Mouse (Mus musculus) stomach, embryonic 16.5 days (tissue): ENCODE data around the gene Kars. TPM values are rescaled to one million over a fixed set of nuclear protein-coding genes. Genes with fewer than 3 reads are reported as not detected.

ENCODE experiments used
- ATAC-seq: fragments of 200-750 bp; cut with Nextera tagmentation; 2 replicates; pipeline ENCODE4 v1.8.0; 2017; ENCODE audit warnings: moderate number of reproducible peaks, moderate TSS enrichment; ENCODE audit not compliant: insufficient read depth, low FRiP score
- H3K27ac ChIP-seq: fragments of 300-500 bp; sonication (generic); 2 replicates; pipeline ENCODE4 v1.5.1; 2014; ENCODE audit warnings: low read length
- H3K27me3 ChIP-seq: fragments of 300-500 bp; sonication (generic); 2 replicates; pipeline ENCODE4 v1.6.1; 2014; ENCODE audit warnings: low read length, control low read depth, mixed read lengths; ENCODE audit not compliant: control insufficient read depth, insufficient read depth
- H3K36me3 ChIP-seq: fragments of 300-500 bp; sonication (generic); 2 replicates; pipeline ENCODE4 v1.6.1; 2014; ENCODE audit warnings: low read length; ENCODE audit not compliant: control insufficient read depth, insufficient read depth
- H3K4me1 ChIP-seq: fragments of 300-500 bp; sonication (generic); 2 replicates; pipeline ENCODE4 v1.6.1; 2014; ENCODE audit warnings: low read length, control low read depth, mixed read lengths; ENCODE audit not compliant: control insufficient read depth, insufficient read depth
- H3K4me2 ChIP-seq: fragments of 300-500 bp; sonication (generic); 2 replicates; pipeline ENCODE4 v1.6.1; 2014; ENCODE audit warnings: low read depth, low read length, mixed read lengths
- H3K4me3 ChIP-seq: fragments of 300-500 bp; sonication (generic); replicated peaks from 2 replicates; pipeline ENCODE4 v1.5.1; 2014; ENCODE audit warnings: mild to moderate bottlenecking, low read length
- H3K9ac ChIP-seq: fragments of 300-500 bp; sonication (generic); 2 replicates; pipeline ENCODE4 v1.6.1; 2014; ENCODE audit warnings: low read length
- H3K9me3 ChIP-seq: fragments of 300-500 bp; sonication (generic); replicated peaks from 2 replicates; pipeline ENCODE4 v1.6.1; 2016; ENCODE audit warnings: low read length, control low read depth; ENCODE audit not compliant: control insufficient read depth
- WGBS: fragments of 180-500 bp; shearing (Covaris S2); extraction: QIAGEN DNeasy Blood & Tissue Kit; methylation state at CpG from one replicate; pipeline ENCODE4 v1.1.7; 2014; 5-methylcytosine and 5-hydroxymethylcytosine counted together
- polyA plus RNA-seq: library from polyadenylated mRNA; unstranded; fragments of >200 nt; fragmentation: Nextera tagmentation; extraction: Ambion mirVana; gene quantifications from 2 replicates; pipeline ENCODE4 v1.2.1, GENCODE M21; 2015

The Kars gene
- polyA plus RNA-seq, 1 experiment from 2014 or later = 181 TPM

- peaks cover 6% of the 10 kb centered on the region; the same call in 1 of the 2 replicates for H3K36me3 ChIP-seq
Measured at GRCm38 (mm10) chr8:111992013-111992702, 19.0 kb downstream of the Kars start, which contains the start of gene Adat1. Adat1 (minus strand) TSS chr8:111992302.

GRCm38 (mm10) chr8:111991278-111991677, 19.8 kb downstream of the Kars start:
- Histone ChIP-seq H3K9ac (peak overlapping the region; percentile 83), H3K27ac (no peak overlapping the region), H3K4me1 (peaks cover 7% of the 10 kb centered on the region), H3K4me3 (peak overlapping the region; percentile 73), H3K36me3 (peaks cover 5% of the 10 kb centered on the region; the same call in 1 of the 2 replicates), H3K9me3 (no peaks in the 10 kb centered on the region), H3K4me2 (peak overlapping the region; percentile 82), H3K27me3 (no peaks in the 10 kb centered on the region)
- no peak for ATAC-seq
- WGBS = 52% methylated on average over 8 of the region's 8 CpGs

More at GRCm38 (mm10) chr8:111992013-111992702, 19.0 kb downstream of the Kars start, which contains the start of gene Adat1:
- Histone ChIP-seq H3K4me1 (peaks cover 7% of the 10 kb centered on the region), H3K27ac (no peak within 1 kb of the TSS), H3K4me3 (peak within 1 kb of the TSS; percentile 73), H3K9me3 (no peaks in the 10 kb centered on the region), H3K9ac (peak within 1 kb of the TSS; percentile 83), H3K27me3 (no peaks in the 10 kb centered on the region), H3K4me2 (peak within 1 kb of the TSS; percentile 82)
- ATAC-seq = peak; percentile 94
- 4% methylated on average over 33 of the region's 33 CpGs for WGBS

GRCm38 (mm10) chr8:111989911-111990310, 21.2 kb downstream of the Kars start:
- H3K4me1 ChIP-seq = peaks cover 7% of the 10 kb centered on the region
- H3K9me3 ChIP-seq = no peaks in the 10 kb centered on the region
- 12% methylated on average over 7 of the region's 7 CpGs for WGBS
- no peak overlapping the region for H3K4me3 ChIP-seq
- no peaks in the 10 kb centered on the region for H3K27me3 ChIP-seq
- H3K36me3 ChIP-seq = peaks cover 5% of the 10 kb centered on the region
- no peak overlapping the region for H3K4me2 ChIP-seq
- no peak overlapping the region for H3K27ac ChIP-seq
- no peak overlapping the region for H3K9ac ChIP-seq
- no peak for ATAC-seq

GRCm38 (mm10) chr8:111984511-111984910, 26.6 kb downstream of the Kars start:
- no peak for ATAC-seq
- no peaks in the 10 kb centered on the region for H3K4me1 ChIP-seq
- WGBS = 70% methylated on average over 10 of the region's 10 CpGs
- H3K4me2 ChIP-seq = no peak overlapping the region
- no peak overlapping the region for H3K27ac ChIP-seq
- H3K36me3 ChIP-seq = peaks cover 5% of the 10 kb centered on the region
- no peak overlapping the region for H3K4me3 ChIP-seq
- H3K9ac ChIP-seq = no peak overlapping the region
- no peaks in the 10 kb centered on the region for H3K9me3 ChIP-seq
- no peaks in the 10 kb centered on the region for H3K27me3 ChIP-seq

- Histone ChIP-seq H3K27me3 (no peaks in the 10 kb centered on the region), H3K4me2 (no peak overlapping the region), H3K4me1 (no peaks in the 10 kb centered on the region), H3K27ac (no peak overlapping the region), H3K9ac (no peak overlapping the region), H3K4me3 (no peak overlapping the region), H3K36me3 (no peaks in the 10 kb centered on the region; the same call in 1 of the 2 replicates), H3K9me3 (no peaks in the 10 kb centered on the region)
- WGBS = 74% methylated on average over 7 of the region's 7 CpGs
- no peak for ATAC-seq
Measured at GRCm38 (mm10) chr8:111982116-111982515, 29.0 kb downstream of the Kars start.

GRCm38 (mm10) chr8:111978147-111978546, 33.0 kb downstream of the Kars start:
- 0 out of 2 replicates have a peak, but pooled peaks cover 6% of the 10 kb centered on the region for H3K36me3 ChIP-seq
- no peak overlapping the region for H3K9ac ChIP-seq
- no peaks in the 10 kb centered on the region for H3K4me1 ChIP-seq
- H3K4me3 ChIP-seq = no peak overlapping the region
- ATAC-seq = no peak
- H3K27ac ChIP-seq = no peak overlapping the region
- H3K4me2 ChIP-seq = no peak overlapping the region
- no peaks in the 10 kb centered on the region for H3K27me3 ChIP-seq
- 0 out of 2 replicates have a peak, but pooled peaks cover 5% of the 10 kb centered on the region for H3K9me3 ChIP-seq
- WGBS = 68% methylated on average over 10 of the region's 10 CpGs

GRCm38 (mm10) chr8:111976326-111976725, 34.8 kb downstream of the Kars start:
- no peak for ATAC-seq
- H3K9me3 ChIP-seq = 0 out of 2 replicates have a peak, but pooled peaks cover 5% of the 10 kb centered on the region
- no peak overlapping the region for H3K4me3 ChIP-seq
- H3K4me1 ChIP-seq = no peaks in the 10 kb centered on the region
- no peaks in the 10 kb centered on the region for H3K27me3 ChIP-seq
- H3K9ac ChIP-seq = no peak overlapping the region
- 0 out of 2 replicates have a peak, but pooled peaks cover 7% of the 10 kb centered on the region for H3K36me3 ChIP-seq
- 86% methylated on average over 2 of the region's 2 CpGs for WGBS
- H3K4me2 ChIP-seq = no peak overlapping the region
- no peak overlapping the region for H3K27ac ChIP-seq

GRCm38 (mm10) chr8:111975706-111976105, 35.4 kb downstream of the Kars start:
- ATAC-seq = no peak

GRCm38 (mm10) chr8:111974138-111974537, 37.0 kb downstream of the Kars start:
- WGBS = 94% methylated on average over 12 of the region's 12 CpGs
- H3K4me3 ChIP-seq = no peak overlapping the region
- H3K36me3 ChIP-seq = 0 out of 2 replicates have a peak, but pooled peaks cover 7% of the 10 kb centered on the region
- no peak for ATAC-seq
- H3K27ac ChIP-seq = no peak overlapping the region
- no peaks in the 10 kb centered on the region for H3K27me3 ChIP-seq
- no peak overlapping the region for H3K9ac ChIP-seq
- no peaks in the 10 kb centered on the region for H3K4me1 ChIP-seq
- no peak overlapping the region for H3K4me2 ChIP-seq
- 0 out of 2 replicates have a peak, but pooled peaks cover 5% of the 10 kb centered on the region for H3K9me3 ChIP-seq

More at GRCm38 (mm10) chr8:111975706-111976105, 35.4 kb downstream of the Kars start:
- Histone ChIP-seq H3K36me3 (0 out of 2 replicates have a peak, but pooled peaks cover 7% of the 10 kb centered on the region), H3K4me1 (no peaks in the 10 kb centered on the region), H3K9ac (no peak overlapping the region), H3K4me3 (no peak overlapping the region), H3K27me3 (no peaks in the 10 kb centered on the region), H3K4me2 (no peak overlapping the region), H3K9me3 (0 out of 2 replicates have a peak, but pooled peaks cover 5% of the 10 kb centered on the region), H3K27ac (no peak overlapping the region)
- WGBS = 89% methylated on average over 2 of the region's 2 CpGs
